Mouse (Mus musculus): Measurements from ENCODE around the gene AC129217.1.

DNA sequence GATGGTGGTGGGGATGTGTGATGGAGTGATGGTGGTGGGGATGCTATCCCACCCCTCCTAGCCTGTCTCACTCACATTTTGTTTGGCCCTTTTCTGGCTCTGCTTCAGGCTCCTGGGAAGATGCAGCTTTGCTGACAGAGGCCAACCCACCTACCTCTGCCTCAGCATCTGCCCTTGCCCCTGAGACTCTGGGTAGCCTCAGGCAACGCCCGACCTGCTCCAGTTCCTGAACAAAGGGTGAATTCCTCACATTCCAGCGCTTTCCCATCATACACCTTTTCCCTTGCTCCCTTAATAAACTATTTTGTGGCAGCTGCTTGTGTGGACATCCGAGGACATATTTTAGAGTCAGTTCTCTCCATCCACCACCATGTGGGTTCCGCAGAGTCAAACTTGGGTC, 18.8 kb downstream of the AC129217.1 start:
- TF ChIP-seq NANOG (IDR thresholded peaks at IDR 0.05; ENCODE audit: borderline replicate concordance, low read length) = no peak
- no peak for TF ChIP-seq CTCF (conservative IDR thresholded peaks at IDR 0.05; ENCODE audit: low read length)
- no peak for TF ChIP-seq POU5F1 (IDR thresholded peaks at IDR 0.05; ENCODE audit: borderline replicate concordance, low read length)

Data from E14TG2a.4 (cell line).